Mouse (Mus musculus): ENCODE data around the gene Gm10392. TPM values are rescaled to one million over a fixed set of nuclear protein-coding genes. Genes with fewer than 3 reads are reported as not detected.

Gm10392 gene
- total and polyA plus RNA-seq, 2 experiments from 2014 or later: not detected

GRCm38 (mm10) chr11:77525804-77526486 lies 6.9 kb upstream of the Gm10392 start:
- ATAC-seq (ENCODE audit: low FRiP score): no peak
- H3K4me1 ChIP-seq (ENCODE audit: insufficient read depth, low read length): no peaks in the 10 kb centered on the region
- no peak overlapping the region for H3K4me2 ChIP-seq (ENCODE audit: low read depth, low read length, poor library complexity, severe bottlenecking)
- no peak overlapping the region for H3K9ac ChIP-seq (replicated peaks; ENCODE audit: low read length, poor library complexity, severe bottlenecking)
- no peaks in the 10 kb centered on the region for H3K27me3 ChIP-seq (ENCODE audit: insufficient read depth, low read length)
- no peak for DNase-seq (ENCODE audit: low spot score)
- H3K27ac ChIP-seq (ENCODE audit: low read depth, low read length): no peak overlapping the region
- no peaks in the 10 kb centered on the region for H3K9me3 ChIP-seq (ENCODE audit: low read length)
- H3K36me3 ChIP-seq (ENCODE audit: insufficient read depth, low read length): no peaks in the 10 kb centered on the region
- peak; percentile 3; the same call in 1 of the 2 replicates for TF ChIP-seq CTCF (IDR thresholded peaks at IDR 0.05)
- 76% methylated on average over 3 of the region's 3 CpGs for WGBS
- no peak overlapping the region for H3K4me3 ChIP-seq (ENCODE audit: low read depth, low read length)

DNA sequence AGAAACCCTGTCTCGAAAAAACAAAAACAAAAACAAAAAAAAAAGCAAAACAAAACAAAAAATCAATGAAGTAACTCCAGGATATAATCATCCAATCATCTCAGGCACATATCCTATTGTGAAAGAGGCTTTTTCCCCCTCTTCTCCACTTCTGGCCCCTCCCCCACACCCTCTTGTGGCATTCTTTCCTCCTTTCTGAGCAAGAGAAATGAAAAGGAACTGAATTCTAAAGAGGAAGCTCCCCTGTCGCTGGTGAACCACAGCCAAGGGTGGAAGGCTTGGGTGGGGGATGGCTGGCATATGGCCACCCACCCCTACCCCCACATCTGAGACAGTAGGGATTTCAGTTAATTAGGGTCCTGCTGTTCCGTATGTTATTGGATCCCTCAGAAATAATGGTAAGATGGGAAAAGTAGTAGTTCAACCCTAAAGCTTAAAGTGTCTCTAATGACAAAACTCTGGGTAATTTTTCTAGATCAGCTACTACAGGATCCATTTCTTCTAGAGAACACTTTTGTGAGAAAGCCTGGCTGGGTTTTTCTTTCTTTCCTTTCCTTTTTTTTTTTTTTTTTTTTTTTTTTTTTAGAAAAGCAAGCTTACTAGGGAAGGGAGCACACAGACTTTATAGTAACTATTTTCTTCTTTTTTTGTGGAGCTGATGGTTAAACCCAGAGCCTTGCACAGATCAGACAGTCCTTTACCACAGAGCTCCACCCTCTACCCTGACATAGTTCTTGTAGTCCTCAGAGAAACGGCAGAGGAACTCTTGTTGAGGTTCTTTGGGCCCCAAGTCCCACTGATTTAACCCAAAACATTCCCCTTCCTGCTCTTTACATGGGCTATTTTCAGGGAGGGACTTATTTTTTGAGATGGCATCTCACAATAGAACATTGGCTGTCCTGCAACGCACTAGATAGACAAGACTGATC lies 1.9 kb upstream of the Gm10392 start:
- Histone ChIP-seq H3K4me2 (ENCODE audit: low read depth, low read length, poor library complexity, severe bottlenecking) (no peak overlapping the region), H3K9me3 (ENCODE audit: low read length) (no peaks in the 10 kb centered on the region), H3K9ac (replicated peaks; ENCODE audit: low read length, poor library complexity, severe bottlenecking) (no peak overlapping the region), H3K36me3 (ENCODE audit: insufficient read depth, low read length) (no peaks in the 10 kb centered on the region), H3K27me3 (ENCODE audit: insufficient read depth, low read length) (peaks cover 4% of the 10 kb centered on the region; the same call in 1 of the 2 replicates), H3K4me3 (ENCODE audit: low read depth, low read length) (no peak overlapping the region), H3K27ac (ENCODE audit: low read depth, low read length) (no peak overlapping the region), H3K4me1 (ENCODE audit: insufficient read depth, low read length) (no peaks in the 10 kb centered on the region)
- DNase-seq (ENCODE audit: low spot score) (no peak), ATAC-seq (ENCODE audit: low FRiP score) (no peak)
- WGBS: 41% methylated on average over 5 of the region's 5 CpGs
- no peak for TF ChIP-seq CTCF (IDR thresholded peaks at IDR 0.05)

DNA sequence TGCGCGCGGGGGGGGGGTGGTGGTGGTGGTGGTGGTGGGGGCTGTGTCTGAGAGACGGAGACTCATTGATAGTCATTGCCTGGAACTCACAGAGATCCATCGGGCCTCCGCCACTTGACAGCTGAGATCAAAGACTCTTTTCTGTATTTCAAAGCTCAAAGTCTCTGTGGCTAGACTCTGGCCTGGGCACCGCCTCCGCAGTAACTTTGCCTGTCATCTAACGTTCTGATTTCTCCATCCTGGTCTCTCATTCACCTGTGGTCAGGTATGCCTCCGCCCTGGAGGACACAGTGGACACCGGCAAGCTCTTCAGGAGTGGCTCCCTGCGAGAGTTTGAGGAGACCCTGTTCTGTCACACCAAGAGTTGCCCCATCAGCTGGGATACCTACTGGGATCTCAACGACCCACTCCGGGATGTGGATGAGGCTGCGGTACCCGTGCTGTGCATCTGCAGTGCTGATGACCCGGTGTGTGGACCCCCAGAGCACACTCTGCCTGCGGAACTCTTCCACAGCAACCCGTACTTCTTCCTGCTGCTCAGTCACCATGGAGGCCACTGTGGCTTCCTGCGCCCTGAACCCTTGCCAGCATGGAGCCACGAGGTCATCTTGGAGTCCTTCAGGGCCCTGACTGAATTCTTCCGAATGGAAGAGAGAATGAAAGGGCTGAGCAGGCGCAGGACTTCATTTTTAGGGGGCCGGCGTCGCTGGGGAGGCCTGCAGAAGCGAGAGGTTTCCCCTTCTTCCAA lies 773 bp downstream of the Gm10392 start:
- Histone ChIP-seq H3K27ac (ENCODE audit: low read depth, low read length) (no peak overlapping the region), H3K36me3 (ENCODE audit: insufficient read depth, low read length) (no peaks in the 10 kb centered on the region), H3K27me3 (ENCODE audit: insufficient read depth, low read length) (peaks cover 13% of the 10 kb centered on the region; the same call in 1 of the 2 replicates), H3K9me3 (ENCODE audit: low read length) (no peaks in the 10 kb centered on the region), H3K4me1 (ENCODE audit: insufficient read depth, low read length) (peaks cover 4% of the 10 kb centered on the region; the same call in 1 of the 2 replicates), H3K4me2 (ENCODE audit: low read depth, low read length, poor library complexity, severe bottlenecking) (no peak overlapping the region), H3K9ac (replicated peaks; ENCODE audit: low read length, poor library complexity, severe bottlenecking) (no peak overlapping the region), H3K4me3 (ENCODE audit: low read depth, low read length) (no peak overlapping the region)
- DNase-seq (ENCODE audit: low spot score): no peak
- 78% methylated on average over 27 of the region's 27 CpGs for WGBS
- ATAC-seq (ENCODE audit: low FRiP score): no peak
- TF ChIP-seq CTCF (IDR thresholded peaks at IDR 0.05): no peak

GRCm38 (mm10) chr11:77516553-77517425 lies 2.2 kb downstream of the Gm10392 start:
- Histone ChIP-seq H3K4me3 (ENCODE audit: low read depth, low read length) (no peak overlapping the region), H3K9ac (replicated peaks; ENCODE audit: low read length, poor library complexity, severe bottlenecking) (no peak overlapping the region), H3K4me1 (ENCODE audit: insufficient read depth, low read length) (peaks cover 12% of the 10 kb centered on the region), H3K27me3 (ENCODE audit: insufficient read depth, low read length) (peaks cover 13% of the 10 kb centered on the region; the same call in 1 of the 2 replicates), H3K36me3 (ENCODE audit: insufficient read depth, low read length) (no peaks in the 10 kb centered on the region), H3K9me3 (ENCODE audit: low read length) (no peaks in the 10 kb centered on the region), H3K4me2 (ENCODE audit: low read depth, low read length, poor library complexity, severe bottlenecking) (no peak overlapping the region), H3K27ac (ENCODE audit: low read depth, low read length) (no peak overlapping the region)
- DNase-seq (ENCODE audit: low spot score) (no peak), ATAC-seq (ENCODE audit: low FRiP score) (no peak)
- 53% methylated on average over 5 of the region's 5 CpGs for WGBS
- no peak for TF ChIP-seq CTCF (IDR thresholded peaks at IDR 0.05)

Data from midbrain, postnatal 0 days (tissue).